Mouse (Mus musculus) urinary bladder, adult 2 months (tissue): ENCODE data around the gene Slc6a18. TPM values are rescaled to one million over a fixed set of nuclear protein-coding genes. Genes with fewer than 3 reads are reported as not detected.
"Not testable (repeated sequence)": the region's sequence is repeated elsewhere in the genome, so short reads cannot be mapped to it uniquely, and the experiment has no call there.

Experiments
- DNase-seq: peaks from one replicate; pipeline ENCODE4 v3.0.0; 2022; ENCODE audit warnings: low spot score
- polyA plus RNA-seq: library from polyadenylated mRNA; depleted of rRNA; stranded (reverse); fragments of >200 nt; gene quantifications from 2 replicates; pipeline ENCODE4 v1.2.3, GENCODE M21; 2012; rRNA removed

The Slc6a18 gene
- 0.68 and 1.0 TPM in 2 replicates for polyA plus RNA-seq

DNA sequence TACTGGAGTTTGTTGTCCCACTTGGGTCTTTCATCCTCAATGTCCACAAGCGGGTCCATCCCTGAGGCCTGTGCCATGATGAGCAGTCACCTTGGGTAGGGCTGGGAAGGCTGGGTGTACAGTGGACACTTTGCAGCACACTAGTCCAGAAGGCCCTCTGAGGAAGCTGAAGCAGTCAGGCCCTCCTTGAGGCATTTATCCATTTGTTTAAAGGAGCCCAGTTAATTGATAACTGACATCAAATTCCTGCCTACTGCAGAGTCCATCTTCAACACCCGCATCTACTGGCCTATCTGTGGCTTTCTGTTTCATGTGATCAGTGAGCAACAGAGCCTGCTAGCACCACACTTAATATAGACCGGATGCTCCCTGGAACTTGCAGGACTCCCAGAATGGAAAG, at the start of gene Slc6a18:
TSS of gene Slc6a18 (minus strand) at position 171 of the 400 bp plus-strand sequence.
- no peak for DNase-seq

DNA sequence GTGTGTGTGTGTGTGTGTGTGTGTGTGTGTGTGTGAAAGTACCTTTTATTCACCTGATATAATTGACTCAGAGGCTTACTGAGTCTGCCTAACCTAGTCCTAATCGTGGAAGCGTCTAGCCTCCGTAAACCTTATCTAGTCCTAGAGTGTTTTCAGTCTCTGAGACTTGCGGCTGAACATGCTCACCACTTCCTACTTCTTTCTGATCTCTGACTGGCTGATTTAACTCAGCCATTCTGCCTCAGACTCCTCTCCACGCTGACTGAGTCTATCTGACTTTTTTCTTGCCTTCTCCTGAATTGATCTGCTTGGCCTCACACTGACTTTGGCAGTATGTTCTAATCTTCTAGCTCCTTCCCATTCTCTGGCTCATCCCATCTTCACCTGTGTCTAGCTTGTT, 47.5 kb upstream of the Slc6a18 start:
- DNase-seq = no peak

DNA sequence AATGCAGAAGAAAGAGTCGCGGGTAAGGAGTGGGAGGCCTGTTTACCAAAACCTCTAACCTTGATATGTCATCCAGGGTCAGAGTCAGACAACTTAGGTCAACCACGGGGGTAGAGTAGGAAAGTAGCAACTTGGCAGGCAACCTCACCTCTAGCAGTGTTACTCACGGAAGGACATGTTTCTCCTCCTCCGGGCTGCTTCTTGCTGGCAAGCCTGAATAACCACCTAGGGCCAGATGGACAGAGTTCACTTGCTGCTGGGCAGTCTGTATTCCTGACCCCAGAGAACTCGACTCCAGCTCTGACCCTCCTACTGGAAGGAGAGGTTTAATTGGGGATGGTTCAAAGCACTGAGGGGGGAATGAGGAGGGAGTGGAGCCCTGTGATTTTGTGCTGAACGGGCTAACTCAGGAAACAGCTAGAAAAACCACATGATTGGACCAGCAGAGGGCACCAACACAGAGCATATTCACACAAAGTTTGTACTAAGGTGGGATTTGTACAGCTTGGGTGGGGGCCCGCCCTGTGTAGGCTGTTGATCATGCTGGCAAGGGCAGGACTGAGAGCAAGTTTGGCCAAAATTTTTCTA, 45.4 kb upstream of the Slc6a18 start:
- DNase-seq = no peak

DNA sequence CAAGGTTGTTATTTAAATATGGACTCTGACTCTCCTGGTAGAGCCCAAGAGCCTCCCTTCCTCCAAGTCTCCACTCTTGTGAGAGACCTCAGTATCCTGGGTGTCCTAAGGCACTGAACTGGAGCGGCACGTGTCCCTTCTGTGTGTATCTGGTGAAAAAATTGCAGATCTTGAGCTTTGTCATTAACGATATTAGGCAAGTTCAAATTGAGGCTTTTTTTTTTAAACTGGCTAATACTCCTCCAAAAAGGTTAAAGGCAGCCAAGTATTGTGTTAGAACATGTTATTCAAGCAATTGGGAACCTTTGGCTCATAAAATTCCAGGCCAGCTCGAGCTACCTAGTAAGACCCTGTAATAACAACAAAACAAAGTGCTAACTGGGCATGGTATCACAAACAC, 42.4 kb upstream of the Slc6a18 start:
- no peak for DNase-seq

DNA sequence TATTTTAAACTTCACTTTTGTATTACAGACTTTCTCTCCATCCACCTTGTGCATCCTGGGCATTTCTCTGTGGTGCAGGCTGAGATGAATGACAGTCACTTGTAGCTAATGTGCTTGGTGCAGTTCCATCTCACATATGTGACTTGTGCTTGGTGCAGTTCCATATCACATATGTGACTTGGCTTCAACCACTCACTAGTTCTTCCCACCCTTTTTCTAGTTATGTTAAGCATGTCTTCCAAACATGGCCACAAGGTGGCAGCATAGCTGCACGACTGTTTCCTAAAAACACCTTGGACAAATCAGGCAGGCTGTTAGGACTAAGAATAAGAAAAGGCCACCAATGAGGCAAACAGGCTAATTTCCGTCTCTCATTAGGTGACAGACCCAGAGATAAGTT, 40.4 kb upstream of the Slc6a18 start:
- DNase-seq = peak; percentile 51

DNA sequence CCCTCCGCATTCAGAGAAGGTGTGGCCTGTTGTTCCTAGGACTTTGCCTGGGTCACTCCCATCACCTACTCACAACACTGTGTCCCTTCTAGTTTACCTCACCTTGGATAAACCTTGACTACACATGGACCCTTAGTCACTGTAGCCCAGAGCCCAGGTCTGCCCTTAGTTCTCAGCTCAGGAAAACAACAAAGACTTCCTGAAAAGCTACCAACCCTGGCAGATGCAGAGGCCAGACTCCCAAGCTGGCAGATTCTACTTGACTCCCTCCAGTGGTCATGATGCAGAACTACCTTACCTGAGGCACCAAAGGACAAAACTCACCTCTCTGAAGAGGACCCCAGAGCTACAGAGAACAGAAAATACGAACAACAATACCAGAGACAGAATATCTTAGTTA, 36.2 kb upstream of the Slc6a18 start:
- DNase-seq = no peak

DNA sequence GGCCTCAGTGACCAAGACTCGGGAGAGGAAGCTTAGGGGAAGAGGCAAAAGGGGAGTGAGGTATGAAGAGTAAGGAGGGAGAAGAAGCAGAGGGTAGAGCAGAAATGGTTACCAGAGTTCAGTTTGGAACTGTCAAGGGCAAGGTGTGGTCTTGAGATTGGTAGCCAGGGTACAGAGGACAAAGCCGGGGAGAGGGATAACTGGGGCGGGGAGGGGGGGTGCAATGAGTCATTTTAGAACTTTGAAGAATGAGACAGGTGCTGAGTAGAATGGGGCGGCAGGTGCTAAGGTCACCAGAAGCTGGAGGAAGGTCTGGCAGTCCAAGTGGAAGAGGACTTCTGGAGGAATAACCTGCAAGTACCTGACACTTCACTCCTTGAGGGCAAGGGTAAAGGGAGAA, 35.4 kb upstream of the Slc6a18 start:
- no peak for DNase-seq

DNA sequence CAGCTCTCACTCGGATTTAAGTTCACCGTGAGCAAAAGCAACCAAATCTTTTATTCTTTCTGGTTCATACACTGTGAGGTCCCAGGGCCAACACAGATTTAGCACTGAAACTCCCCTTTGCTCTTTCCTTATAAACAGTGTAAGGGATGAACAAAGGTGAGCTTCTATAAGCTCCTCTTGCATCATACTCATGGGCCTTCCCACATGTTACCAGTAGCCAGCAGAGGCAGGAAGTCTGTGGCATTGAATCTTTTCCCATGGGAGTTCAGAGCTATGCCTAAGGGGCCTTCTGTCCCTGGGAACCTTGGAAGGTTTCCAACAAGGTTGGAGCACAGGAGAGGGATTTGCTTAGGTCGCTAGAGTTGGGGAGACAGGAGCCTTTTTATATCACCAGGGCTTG, 34.4 kb upstream of the Slc6a18 start:
- DNase-seq = no peak

DNA sequence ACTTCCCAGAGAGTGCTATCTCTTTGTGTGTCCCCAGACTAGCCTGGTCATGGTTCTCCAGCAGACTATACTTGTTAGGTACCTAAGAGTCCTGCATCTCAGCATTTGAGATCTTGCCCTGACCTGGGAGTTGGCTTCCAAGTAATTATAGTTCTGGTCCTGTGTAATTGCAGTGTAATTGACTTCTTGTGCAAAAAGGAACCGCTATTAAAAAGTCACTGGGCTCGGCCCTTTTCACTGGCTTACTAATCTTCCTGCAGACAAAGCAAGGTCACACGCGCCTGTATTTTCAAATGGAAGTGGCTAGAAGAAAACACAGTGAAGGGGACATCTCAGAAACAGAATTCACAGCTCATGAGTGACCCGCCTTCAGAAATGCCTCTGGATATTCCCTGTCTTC, 34.0 kb upstream of the Slc6a18 start:
- no peak for DNase-seq

DNA sequence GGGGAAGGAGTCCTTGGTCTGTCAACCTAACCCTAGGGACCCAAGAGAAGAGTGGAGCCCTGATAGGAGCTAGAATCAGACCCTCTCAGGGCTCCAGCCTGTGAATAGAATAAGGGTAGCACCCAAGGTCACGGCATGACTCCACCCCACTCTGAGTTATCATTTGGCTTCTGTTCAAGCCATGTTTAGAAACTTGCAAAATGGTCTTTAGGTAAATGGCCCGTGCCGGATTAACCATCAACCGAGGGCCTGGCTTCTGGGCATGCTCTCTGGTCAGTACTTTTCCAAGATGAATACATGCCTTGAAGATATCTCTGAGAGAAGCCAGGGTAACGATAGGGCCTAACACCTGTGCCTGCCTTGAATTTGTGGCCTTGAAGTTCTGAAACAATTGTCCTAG, 33.4 kb upstream of the Slc6a18 start:
- no peak for DNase-seq

DNA sequence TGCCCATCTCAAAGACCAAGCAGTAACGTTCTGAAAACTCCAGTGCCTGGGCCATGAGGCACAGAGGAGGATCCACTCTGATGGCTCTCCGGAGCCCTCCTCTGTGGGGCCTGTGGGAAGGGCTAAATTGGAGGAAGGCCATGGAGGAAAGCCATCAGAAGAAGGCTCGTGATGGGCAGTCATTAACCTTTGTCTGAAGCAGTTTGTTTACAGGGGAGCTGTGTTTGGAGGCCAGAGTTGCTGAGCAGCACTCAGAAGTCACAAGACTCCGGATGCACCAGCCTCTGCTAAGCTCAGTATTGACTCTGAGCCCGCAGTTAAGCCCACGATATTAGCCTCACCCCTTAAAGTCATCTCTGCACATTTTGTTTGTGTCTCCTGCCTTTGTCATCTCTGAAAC, 31.7 kb upstream of the Slc6a18 start:
- no peak for DNase-seq

DNA sequence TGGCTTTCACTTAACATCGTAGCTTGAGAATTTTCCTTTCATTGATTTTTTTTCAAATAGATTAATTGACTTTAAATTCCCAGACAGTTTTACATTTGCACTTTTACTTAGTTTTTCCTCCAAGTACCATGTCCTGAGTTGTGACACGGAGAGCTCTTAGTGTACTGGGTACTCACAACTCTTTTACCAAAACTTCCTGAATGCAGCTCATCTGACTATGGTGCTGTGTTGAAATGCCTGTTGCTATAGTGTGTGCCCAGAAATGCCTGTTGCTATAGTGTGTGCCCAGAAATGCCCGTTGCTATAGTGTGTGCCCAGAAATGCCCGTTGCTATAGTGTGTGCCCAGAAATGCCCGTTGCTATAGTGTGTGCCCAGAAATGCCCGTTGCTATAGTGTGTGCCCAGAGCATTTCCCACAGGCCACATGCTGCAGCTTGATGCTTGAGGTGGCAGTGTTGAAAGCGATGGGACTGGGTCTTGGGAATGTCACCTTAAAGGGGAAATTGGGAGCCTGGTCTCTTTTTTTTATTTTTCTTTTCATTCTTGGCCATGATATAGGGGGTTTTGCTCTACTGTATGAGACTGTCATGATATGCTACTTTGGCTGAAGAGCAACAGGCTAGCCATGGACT, 27.0 kb upstream of the Slc6a18 start, which contains the start of gene Slc6a19:
TSS of gene Slc6a19 (minus strand) at position 172 of the 632 bp plus-strand sequence.
- DNase-seq = no peak

DNA sequence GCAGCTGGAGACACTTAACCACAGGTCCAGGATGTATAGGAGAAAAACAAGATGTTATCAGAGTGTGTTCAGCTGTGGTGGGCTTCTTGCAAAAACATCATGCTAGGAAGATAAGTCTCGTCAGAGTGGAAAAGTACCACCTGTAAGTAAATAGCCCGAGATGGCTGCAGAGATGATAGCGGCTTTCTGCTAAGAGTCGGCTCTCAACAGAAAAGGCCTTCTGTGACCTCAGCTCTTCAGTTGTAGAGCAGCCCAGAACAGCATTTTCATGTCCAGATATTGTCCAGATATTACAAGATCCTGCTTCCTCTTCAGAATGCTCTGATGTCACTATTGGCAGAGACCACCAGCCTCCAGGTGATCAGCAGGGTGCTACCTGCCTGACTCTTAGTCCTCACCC, 25.7 kb upstream of the Slc6a18 start:
- not testable (repeated sequence) for DNase-seq

DNA sequence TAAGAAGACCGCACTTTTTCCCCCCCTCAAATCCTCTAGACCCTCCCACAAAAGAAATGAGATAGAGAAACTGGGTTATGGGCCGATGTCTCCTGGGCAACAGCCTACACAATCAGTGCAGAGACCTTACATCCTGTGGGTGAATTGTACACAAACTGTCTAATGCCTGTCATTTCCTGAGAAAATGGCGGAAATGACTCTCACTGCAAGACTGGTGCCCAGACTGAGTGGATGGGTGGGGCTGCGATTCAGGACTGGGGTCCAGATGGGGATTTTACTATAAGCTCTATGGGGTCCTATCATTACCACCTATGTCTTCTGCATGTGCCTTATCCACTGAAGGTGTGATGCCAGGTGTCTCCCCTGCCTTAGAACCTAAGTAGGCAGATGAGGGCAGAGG, 25.0 kb upstream of the Slc6a18 start:
- no peak for DNase-seq

DNA sequence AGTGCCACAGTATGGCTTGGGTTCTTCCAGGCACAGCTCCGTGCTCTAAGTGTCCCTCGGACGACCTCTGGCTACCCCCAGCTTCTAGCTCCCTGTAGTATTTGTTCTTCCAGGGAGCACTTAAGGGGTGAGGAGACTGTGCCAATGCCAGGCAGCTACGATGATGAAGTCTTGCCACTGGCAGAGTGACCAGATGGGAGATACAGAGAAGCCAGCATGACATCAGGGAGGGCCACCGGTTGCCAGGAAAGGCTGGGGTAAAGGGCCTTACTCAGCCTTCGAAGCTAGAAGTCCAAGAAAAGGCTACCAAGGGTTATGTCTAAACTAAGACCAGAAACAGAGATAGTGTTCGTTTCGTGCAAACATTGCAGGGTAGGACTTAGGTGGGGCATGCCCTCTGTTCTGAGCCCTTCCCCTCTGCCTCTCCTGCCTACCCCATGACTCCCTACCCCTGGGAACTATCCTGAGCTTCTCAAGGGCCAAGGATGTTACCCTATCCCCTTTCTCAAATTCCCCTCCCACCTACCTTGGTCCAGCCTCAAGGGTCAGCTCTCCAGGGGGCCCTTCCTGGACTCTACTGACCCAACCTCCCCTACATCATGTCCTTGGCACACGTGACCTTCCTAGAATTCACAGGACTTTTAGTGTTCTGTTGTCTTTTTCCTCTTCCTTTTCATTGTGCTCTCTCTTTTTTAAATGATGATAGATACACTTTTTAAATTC, 23.5 kb upstream of the Slc6a18 start:
- no peak for DNase-seq

DNA sequence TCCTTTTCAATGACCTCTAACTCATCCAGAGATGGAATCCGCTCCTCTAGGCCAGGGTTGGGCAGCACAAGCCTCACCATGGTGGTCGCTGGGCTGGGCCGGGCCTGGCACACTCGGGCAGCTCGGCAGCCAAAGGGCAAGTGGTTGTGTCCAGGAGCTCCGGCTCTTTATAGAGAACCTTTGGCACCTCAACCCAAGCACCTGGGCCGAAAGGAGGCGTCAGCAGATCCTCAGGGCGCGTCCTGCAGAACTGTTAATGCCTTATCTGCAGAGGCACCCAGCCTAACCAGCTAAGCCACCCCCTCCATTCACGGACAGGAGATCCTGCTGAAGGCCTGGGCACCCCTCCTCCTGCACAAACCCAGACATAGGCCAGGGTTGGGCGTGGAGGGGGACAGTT, 22.7 kb upstream of the Slc6a18 start:
- DNase-seq = no peak

DNA sequence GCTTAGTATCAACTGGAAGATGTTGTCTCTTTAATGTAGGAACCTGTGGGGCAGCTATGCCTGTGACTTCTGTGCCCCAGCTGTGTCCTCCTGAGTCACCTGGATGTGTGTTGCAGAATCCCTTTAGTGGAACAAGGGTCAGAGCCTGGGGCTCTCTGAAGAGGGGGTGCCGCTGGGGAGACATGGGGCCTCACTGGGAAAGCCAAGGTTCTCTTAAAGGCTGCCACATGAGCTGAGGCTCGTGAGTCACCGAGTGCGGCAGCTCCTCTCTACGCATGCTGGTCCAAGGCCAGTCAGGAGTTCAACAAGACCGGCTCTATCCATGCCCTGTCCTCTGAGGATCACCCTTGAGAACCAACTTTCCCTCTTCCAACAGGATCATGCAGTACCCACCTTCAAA, 21.9 kb upstream of the Slc6a18 start:
- DNase-seq = no peak

DNA sequence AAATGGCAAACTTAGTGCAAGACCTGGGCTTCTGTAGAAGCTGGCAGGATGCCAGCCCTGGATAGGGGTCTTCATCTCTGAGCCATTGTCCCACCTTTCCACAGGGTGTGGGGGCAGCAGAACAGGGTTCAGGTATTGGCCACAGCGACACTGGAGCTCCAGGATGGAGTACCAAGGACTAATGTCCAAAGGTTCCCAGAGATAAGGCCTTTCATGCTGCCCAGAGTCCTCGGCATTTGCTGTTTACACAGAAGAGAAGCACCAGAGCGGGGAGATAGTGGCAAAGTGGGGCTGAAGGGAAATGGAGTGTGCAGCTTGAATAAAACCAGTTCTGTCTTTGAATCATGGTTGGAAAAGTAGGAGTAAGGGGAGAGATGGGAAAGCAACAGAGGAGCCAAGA, 18.7 kb upstream of the Slc6a18 start:
- no peak for DNase-seq

DNA sequence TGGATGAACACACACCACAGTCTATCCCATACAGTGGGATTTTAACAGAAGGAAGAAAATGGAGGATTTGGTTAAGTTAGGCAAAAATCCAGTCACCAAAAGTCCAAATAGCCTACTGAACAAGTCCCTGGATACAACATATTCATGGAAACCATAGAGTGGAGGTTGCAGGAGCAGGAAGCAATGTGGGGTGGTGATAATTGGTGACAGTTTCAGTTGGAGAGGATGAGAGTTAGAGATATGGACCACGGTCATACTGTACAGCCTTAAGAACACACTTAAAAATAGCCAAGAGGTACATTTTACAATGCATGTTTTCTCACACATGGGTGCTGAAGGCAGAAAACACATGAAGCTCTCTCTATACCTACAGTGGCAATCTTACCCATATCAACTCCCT, 17.1 kb upstream of the Slc6a18 start:
- DNase-seq = no peak

DNA sequence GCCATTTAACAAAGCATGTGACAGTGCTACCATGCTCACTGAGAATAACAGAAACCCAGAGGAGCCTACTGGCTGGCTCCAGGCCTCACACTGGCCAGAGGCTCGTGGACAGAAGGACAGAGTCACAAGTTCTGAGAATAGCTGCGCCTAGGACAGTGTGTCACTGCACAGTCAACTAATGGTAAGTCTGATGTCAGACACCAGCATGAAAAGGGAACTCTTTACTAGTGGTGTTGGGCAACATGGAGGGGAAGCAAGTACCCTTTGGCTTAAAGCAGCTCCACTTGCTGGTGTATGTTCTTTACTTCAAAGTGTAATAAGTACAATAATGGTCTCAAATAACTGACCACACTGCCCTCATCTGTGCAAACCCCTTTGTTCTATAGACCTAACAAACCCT, 15.5 kb upstream of the Slc6a18 start:
- DNase-seq = no peak

DNA sequence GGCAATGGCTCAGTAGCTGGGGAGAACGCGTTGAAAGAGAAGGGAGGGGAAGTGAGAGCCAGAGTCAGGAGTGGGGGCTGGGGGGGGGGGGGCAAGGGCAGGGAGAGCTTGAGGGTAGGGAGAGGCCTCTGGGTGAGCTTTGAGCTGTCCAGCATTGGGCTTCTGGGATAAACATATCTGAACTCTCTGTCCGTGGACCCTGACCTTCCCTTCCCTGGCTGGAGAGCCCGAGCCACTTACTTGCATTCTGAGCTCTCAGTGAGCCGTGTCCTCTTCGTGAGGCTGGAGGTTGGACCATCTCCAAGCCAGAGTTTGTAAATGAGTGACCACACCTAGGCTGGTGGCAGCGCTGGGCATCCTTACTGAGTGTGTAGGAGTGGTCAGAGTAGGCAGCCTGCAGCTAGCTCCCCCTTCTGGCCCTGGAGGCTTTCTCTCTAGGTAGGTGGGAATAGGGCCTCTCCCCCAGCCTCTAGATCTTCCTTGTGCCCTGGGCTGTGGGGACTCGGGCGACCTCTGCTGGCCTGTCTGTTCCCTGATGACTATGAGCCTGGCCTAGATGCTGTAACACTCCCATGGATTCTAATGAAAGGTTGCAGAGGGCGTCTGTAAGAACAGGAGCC, 14.5 kb upstream of the Slc6a18 start:
- peak; percentile 33 for DNase-seq

DNA sequence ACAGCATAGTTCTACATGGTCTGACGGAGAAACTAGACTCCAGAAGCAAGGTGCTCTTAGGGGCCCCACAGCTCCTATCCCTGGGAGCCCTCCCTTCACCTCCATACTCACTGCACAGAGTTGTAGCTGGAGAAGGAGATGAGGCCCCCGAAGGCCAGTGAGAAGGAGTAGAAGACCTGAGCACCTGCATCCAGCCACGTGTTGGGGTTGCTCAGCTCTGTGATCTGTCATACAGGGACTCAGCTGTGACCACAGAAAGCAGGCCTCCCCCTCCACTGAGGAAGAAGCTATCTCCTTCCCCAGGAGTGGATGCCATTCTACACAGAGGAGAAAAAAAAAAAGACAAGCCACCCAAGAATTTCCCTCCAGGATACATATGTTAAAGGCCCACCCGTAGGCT, 11.1 kb upstream of the Slc6a18 start:
- no peak for DNase-seq

DNA sequence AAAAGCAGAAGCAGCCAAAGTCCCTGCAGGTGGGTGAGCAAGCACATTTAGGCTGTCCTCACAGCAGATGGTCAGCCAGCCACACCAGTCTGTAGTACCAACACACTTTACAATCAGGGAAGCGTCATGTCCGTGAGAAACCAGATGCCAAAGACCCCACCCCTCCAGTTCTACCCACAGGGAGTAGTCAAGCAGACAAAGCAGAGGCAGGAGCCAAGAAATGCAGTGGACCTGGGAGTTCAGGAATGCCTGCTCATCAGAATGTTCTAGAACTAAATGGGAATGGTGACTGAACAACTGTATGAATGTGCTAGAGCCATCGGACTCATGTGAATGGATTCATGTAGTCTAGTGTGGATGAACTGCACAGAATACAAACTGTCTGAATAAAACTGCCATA, 9.8 kb upstream of the Slc6a18 start:
- DNase-seq = no peak
